Comparison of ENCODE assay signal across 39 mouse cellular contexts in the genomic region with DNA sequence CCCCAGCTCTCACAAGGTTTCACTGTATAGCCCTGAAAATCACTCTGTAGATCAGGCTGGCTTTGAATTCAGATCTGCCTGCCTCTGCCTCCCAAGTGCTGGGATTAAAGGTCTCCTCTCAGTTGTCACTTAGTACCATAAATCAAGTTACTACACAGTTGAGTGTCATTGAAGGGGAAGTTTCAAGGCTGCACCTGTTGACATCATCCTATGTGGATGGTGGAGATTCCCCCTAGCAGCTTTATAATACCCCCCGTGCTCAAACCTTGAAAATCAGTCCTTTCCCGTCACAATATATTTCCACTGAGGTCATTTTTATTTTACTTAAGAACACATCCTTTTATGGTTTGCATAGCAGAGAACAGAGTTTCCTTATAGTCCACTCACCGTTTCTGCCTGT. TPM values are rescaled to one million over a fixed set of nuclear protein-coding genes. Genes with fewer than 3 reads are reported as not detected.
"Had no signal": no experiment of that assay in that cellular context is flagged by ENCODE, and none has a peak within 500 bp of the region (broad histone marks: within the 10 kb centered on the region; RNA-seq: fewer than 3 reads in every experiment).

No protein-coding gene starts in this region.

- H3K4me1 ChIP-seq: embryonic facial prominence, embryonic 10.5 days; embryonic facial prominence, embryonic 12.5 days; embryonic facial prominence, embryonic 13.5 days; embryonic facial prominence, embryonic 15.5 days; forebrain, embryonic 10.5 days; forebrain, embryonic 12.5 days; forebrain, embryonic 13.5 days; forebrain, embryonic 15.5 days; heart, embryonic 10.5 days had no signal

- H3K9me3 ChIP-seq: embryonic facial prominence, embryonic 10.5 days; embryonic facial prominence, embryonic 12.5 days; embryonic facial prominence, embryonic 13.5 days; embryonic facial prominence, embryonic 15.5 days; forebrain, embryonic 10.5 days; forebrain, embryonic 12.5 days; forebrain, embryonic 13.5 days; forebrain, embryonic 15.5 days; heart, embryonic 10.5 days had no signal

- H3K4me2 ChIP-seq: embryonic facial prominence, embryonic 12.5 days; embryonic facial prominence, embryonic 13.5 days; embryonic facial prominence, embryonic 15.5 days; forebrain, embryonic 12.5 days; forebrain, embryonic 13.5 days; forebrain, embryonic 15.5 days had no signal

- ATAC-seq: forebrain, embryonic 13.5 days; forebrain, embryonic 15.5 days; forebrain, embryonic 16.5 days; forebrain, postnatal 0 days had no signal

- H3K9ac ChIP-seq: embryonic facial prominence, embryonic 12.5 days; embryonic facial prominence, embryonic 13.5 days; embryonic facial prominence, embryonic 15.5 days; forebrain, embryonic 12.5 days; forebrain, embryonic 13.5 days; forebrain, embryonic 15.5 days; forebrain, postnatal 0 days had no signal

- H3K4me3 ChIP-seq: embryonic facial prominence, embryonic 10.5 days; embryonic facial prominence, embryonic 12.5 days; embryonic facial prominence, embryonic 13.5 days; embryonic facial prominence, embryonic 15.5 days; erythroblast, embryonic 14.5 days; forebrain, embryonic 10.5 days; forebrain, embryonic 12.5 days; forebrain, embryonic 13.5 days; forebrain, embryonic 15.5 days; gastrocnemius, adult 2 months; heart, adult 2 months; heart, embryonic 10.5 days had no signal

- H3K36me3 ChIP-seq: embryonic facial prominence, embryonic 10.5 days; embryonic facial prominence, embryonic 12.5 days; embryonic facial prominence, embryonic 13.5 days; embryonic facial prominence, embryonic 15.5 days; forebrain, embryonic 10.5 days; forebrain, embryonic 12.5 days; forebrain, embryonic 15.5 days; heart, embryonic 10.5 days had no signal

- H3K27ac ChIP-seq: embryonic facial prominence, embryonic 10.5 days; embryonic facial prominence, embryonic 12.5 days; embryonic facial prominence, embryonic 13.5 days; embryonic facial prominence, embryonic 15.5 days; forebrain, embryonic 10.5 days; forebrain, embryonic 12.5 days; forebrain, embryonic 13.5 days; forebrain, embryonic 15.5 days; gastrocnemius, adult 2 months; heart, adult 2 months; heart, embryonic 10.5 days had no signal

- DNase-seq: cerebellum, adult 9-10 months; cerebellum, adult 9-11 months; cerebellum, postnatal 10 days; cerebellum, postnatal 14 days; cerebellum, postnatal 25 days; cerebellum, postnatal 36 days; embryo, embryonic 11 days; forebrain, postnatal 0 days; gastrocnemius, adult 2 months; gastrocnemius, postnatal 10 days; gastrocnemius, postnatal 14 days; gastrocnemius, postnatal 25 days; gastrocnemius, postnatal 36 days; heart, adult 11 months; heart, adult 18-20 months; heart, adult 2 months had no signal

RNA-seq across cellular contexts. Expression of gene Cd70, which starts 5.9 kb away (rescaled TPM):
- total RNA-seq: common myeloid progenitor, adult 5-6 weeks; forebrain, postnatal 0 days; gastrocnemius, adult 18-20 months; gastrocnemius, adult 2 months; gastrocnemius, adult 8-10 months; gastrocnemius, postnatal 10 days; gastrocnemius, postnatal 14 days; gastrocnemius, postnatal 25 days; gastrocnemius, postnatal 36 days; gastrocnemius, postnatal 4 days; granulocyte monocyte progenitor cell, adult 5-6 weeks; heart, adult 18-20 months; heart, adult 2 months; heart, adult 8-10 months had no signal
- polyA plus RNA-seq: embryonic facial prominence, embryonic 10.5 days; embryonic facial prominence, embryonic 11.5 days; embryonic facial prominence, embryonic 13.5 days; embryonic facial prominence, embryonic 14.5 days; embryonic facial prominence, embryonic 15.5 days; erythroblast, embryonic 14.5 days; forebrain, embryonic 10.5 days; forebrain, embryonic 11.5 days; forebrain, embryonic 12.5 days; forebrain, embryonic 13.5 days; forebrain, embryonic 16.5 days; gonadal fat pad, adult 2 months; heart, adult 2 months; heart, embryonic 10.5 days had no signal

RNA-seq across cellular contexts. Expression of gene Tnfsf14, which starts 50.3 kb away (rescaled TPM):
- total RNA-seq: forebrain, postnatal 0 days; gastrocnemius, adult 18-20 months; gastrocnemius, adult 2 months; gastrocnemius, adult 8-10 months; gastrocnemius, postnatal 14 days; gastrocnemius, postnatal 25 days; gastrocnemius, postnatal 4 days had no signal
- polyA plus RNA-seq: cortical plate, adult 2 months; embryonic facial prominence, embryonic 10.5 days; embryonic facial prominence, embryonic 13.5 days; forebrain, embryonic 13.5 days; forebrain, embryonic 15.5 days; forebrain, embryonic 16.5 days; forebrain, postnatal 0 days; frontal cortex, adult 2 months had no signal

RNA-seq across cellular contexts. Expression of gene Tubb4a, which starts 56.1 kb away (rescaled TPM):
- total RNA-seq: common myeloid progenitor, adult 5-6 weeks; granulocyte monocyte progenitor cell, adult 5-6 weeks had no signal
- polyA plus RNA-seq: erythroblast, embryonic 14.5 days had no signal
